Mouse (Mus musculus) bone marrow macrophage, adult 2 months (primary cell): ENCODE measurements around the gene Gabrb3.

Source experiments
- CTCF ChIP-seq: IDR thresholded peaks from 2 replicates; pipeline ENCODE4 v1.5.1; 2012; ENCODE audit warnings: low read depth, mild to moderate bottlenecking, low read length, moderate library complexity
- POLR2A ChIP-seq: IDR thresholded peaks from 2 replicates; pipeline ENCODE4 v1.6.1; 2012; ENCODE audit warnings: mild to moderate bottlenecking, low read depth, low read length, borderline replicate concordance

- TF ChIP-seq CTCF (no peak), POLR2A (no peak)
Measured at GRCm38 (mm10) chr7:57591578-57592431, 172.3 kb downstream of the Gabrb3 start.
